Mouse (Mus musculus) thymus, postnatal 4 days (tissue): ENCODE results near the gene Tpk1.

Experiments used
- DNase-seq: peaks from one replicate; pipeline ENCODE4 v3.0.0; 2021

Gene Tpk1

DNA sequence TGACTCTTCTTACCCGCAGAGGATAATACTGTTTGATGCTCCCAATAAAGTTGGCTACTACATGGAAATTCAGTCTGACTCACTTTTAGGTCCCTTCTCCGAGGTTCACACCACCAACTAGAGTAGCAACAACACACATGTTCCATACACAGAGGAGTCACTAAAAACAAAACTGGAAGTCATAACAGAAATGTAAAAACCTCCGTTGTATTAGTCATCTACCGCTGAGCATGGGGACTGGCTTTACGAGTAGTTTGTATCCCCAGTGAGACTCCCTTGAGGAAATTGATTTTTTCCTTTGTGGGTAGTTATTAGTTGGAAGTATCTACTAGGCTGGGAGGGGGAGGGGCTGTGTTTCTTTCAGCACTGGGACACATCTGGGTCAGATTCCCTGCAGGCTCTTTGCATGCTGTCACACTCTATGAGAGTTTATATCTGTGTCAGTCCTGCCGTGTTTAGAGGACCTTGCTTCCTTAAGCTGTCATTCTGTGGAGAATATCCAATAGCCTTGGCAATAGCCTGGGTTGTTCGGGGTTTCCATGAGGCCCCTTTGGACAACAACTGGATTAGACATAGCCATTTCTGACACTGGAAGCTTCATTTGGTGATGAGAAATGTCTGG is 245.6 kb downstream of the Tpk1 start:
- DNase-seq, result no peak

DNA sequence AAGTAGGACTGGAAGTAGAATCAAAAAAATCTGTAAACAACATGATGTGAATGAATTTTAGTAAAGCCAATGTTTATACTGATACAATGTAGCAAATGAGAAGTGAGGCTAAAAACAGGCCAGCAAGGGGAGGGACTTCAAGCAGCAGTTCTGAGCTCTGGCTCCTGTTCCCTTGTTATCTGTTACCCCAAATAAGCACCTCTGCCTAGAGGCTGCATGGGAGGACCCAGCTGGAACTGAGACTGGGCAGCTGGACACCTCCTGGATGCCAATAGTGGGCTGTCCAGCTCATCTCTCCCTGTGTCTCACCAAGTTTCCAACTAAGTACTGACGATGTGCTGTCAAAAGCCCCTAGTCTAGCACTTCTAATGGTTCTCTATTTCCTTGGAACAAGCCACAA is 257.1 kb downstream of the Tpk1 start:
- DNase-seq, result no peak

DNA sequence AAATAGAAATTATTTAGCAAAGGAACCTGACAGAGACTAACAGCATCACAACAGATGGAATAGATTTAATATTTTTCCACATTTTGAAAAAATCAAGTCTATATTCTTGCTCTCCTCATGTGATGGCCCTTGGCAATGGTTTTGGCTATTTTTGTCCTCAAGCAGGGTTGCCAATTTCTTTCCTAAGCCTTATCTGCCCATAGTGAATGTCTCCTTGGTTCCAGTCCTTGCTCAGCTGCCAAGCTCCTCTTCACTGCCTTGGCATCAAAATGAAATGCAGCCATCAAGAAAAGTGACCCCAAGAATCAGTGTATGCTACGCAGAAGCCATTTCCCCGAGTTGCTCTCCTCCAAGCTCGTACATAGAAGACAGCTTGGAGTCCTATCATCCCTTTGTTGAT is 263.0 kb downstream of the Tpk1 start:
- no peak for DNase-seq

DNA sequence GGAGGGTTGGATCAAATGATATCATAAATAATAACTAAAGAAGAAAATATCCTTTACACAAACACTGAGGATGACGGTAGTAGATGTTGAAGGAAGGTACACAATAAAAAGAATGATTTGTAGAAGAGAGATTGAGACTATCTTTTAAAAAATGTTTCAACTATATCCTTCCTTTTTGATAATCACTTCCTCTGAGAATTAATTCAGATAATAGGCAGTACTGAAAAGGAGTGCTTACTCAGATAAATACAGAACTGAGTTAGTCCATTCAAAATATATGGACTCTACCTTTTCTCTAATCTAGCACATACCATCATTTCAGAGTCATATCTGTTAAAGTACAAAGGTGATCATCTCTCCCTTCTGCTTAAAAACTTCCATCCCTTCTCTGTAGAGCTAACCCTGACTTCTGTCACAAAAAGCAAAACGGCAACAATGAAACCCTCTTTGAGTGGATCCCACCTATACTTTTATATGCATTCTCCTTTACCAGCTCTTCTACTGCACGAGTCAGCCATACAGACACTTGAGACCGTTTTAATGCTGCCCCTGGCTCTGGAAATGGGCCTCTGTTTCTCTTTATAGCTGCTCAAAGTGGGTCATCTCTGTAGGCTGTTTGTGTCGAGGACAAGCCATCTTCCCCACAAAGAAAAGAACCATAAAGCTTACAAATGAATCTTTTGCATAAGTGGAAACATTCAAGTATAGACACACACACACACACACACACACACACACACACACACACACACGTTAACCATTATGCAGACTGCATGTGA is 263.7 kb downstream of the Tpk1 start:
- no peak for DNase-seq

DNA sequence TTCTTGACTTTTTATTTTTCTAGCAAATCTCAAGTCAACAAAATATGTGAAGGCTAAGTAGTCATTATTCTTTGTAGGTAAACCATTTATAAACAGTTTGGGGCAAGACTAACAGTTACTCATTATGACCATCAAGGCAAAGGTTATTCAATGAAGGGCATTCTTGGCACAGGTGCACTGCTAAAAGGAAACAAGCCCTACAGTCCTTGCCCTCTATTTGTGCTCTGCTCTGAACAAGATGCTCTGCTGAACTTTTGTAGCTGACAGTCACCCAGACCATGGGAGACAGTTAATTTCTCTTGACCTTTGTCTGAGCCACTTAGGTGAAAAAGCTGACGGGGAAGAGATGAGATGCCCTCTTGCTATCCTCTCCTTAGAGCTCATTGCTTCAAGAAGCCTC is 269.7 kb downstream of the Tpk1 start:
- DNase-seq, result no peak

DNA sequence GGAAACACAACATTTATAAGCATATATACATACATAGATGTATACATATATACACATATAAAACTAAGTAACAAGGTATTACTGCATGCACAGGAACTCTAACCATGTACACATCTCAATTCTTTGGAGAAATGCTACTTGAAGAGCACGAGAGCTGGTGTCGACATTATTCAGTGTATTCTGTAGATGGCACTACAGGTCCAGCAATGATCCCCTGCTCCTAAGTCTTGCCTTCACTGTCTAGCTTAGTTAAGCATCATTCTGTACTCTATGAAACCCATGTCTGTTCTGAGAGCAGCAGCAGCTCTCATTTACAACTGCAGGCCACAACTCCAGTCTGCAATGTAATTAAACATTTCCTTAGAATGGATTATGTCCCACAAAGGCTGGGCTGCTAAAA is 270.5 kb downstream of the Tpk1 start:
- DNase-seq, result no peak

DNA sequence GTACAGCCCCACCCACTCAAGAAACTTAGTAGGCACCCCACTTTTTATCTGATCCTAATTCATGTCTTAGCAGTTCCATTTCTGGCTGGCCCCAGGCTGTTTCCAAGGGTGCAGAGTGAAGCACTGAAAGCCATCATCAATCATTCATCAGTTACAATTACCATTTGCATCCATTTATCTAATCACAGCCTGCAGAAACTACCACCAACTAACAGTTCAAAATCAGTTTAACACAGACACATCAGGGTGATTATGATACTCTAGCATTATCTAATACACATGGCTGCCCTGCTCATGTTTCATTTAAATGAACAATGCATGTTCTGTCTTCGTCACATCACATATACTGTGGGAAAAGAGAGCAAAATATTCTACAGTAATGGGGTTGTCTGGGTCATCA is 274.7 kb downstream of the Tpk1 start:
- no peak for DNase-seq

DNA sequence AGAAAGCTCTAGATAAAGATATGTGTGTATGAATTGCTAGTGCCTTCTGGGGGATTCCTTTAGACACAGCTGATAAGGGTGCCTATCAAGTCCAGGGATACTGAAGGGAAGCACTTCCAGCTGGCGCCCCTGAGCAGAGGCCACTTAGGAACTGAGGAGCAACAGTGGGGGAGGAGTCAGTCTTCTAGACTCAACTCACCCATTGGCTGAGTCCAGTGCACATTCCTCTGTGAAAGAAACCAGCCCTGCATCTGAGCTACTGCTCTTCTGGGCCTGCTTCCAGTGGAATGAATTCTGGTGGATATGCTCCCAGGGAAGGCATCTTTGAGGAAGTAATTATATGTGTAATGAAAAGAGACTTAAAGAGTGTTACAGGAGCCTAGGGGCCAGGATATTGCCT is 278.8 kb downstream of the Tpk1 start:
- DNase-seq, result no peak

DNA sequence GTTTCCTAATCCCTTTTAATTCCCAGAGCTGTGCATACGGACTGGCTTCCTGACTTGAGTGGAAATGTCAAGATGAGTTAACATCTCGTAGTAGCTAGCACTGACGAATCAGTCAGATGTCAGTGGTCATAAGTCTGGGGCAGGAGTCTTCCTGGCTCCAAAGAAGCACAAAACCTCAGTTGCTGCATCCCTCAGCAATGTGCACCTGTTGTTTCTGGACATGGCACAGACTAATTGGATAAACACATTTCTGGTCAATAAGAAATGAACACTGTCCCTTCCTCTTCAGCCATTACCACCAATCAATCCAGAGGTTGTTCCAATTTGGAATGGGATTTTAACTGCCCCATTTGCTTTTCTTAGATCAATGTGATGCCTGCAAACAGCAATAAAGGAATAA is 281.2 kb downstream of the Tpk1 start:
- no peak for DNase-seq

DNA sequence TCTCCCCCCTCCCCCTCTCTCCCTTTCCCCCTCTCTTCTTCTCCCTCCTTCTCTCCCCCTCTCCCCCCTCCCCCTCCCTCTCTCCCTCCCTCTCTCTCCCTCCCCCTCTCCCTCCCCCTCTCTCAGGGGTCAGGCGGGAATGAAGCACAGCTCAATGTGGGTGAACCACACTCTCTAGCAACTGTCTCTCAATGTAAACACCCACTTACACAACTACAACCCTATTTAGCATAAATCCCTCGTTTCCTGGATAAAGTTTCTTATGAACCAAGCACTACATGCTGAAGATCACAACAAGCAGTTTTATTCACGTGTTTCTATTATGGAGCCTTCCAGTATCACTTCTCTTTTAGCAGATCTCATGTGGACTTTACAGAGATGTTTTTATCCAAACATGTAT is 281.8 kb downstream of the Tpk1 start:
- no peak for DNase-seq

DNA sequence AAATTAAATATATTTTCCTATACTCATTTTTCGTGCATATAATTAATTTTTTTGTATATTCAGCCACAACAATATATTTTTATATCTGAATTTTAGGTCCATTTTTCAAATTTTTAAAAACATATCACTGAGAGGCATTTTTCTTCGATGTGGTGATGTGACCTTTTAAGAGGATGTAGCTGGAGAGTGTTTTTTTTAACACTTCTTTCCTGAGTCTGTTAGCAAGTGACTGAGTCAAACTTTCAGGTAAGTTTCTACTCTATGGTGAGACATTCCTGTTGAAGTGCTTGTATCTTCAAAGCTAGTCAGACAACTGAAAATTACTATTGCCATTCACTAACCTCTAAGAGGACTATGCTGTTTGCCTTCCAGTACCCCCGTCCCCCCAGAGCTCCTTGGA is 283.3 kb downstream of the Tpk1 start:
- no peak for DNase-seq

DNA sequence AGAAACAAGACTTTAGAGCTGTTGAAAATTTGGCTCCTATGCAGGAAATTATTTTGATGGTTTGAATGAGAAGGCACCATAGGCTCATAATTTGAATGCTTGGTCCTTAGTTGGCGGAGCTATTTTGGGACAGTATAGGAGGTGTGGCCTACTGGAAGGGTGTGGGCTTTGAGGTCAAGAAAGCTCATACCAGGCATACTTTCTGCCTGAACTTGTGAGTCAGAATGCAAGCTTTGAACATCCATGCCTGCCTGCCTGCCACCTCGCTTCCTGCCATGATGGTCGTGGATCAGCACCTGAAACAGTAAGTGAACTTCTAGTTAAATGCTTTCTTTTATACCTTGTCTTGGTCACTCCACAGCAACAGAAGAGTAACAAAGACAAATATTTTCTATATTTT is 283.8 kb downstream of the Tpk1 start:
- DNase-seq, result no peak

DNA sequence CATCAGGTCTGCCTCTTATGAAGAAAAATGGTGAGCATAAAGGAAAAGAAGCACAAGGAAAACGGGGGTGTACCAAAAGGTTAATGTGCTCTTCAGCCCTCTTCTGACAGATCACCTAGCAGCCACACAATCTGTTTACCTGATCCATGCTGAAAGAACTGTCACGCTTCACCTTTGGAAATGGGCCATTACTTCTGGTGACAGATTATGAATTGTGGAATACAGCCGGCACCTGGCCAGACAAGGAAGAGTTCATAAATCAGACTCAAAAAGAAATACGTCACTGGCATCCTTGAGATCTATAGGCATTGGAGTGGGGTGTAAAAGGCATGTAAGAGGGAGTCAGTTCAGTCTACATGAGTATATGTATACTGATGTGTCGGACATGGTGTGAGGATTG is 292.9 kb downstream of the Tpk1 start:
- DNase-seq, result no peak

DNA sequence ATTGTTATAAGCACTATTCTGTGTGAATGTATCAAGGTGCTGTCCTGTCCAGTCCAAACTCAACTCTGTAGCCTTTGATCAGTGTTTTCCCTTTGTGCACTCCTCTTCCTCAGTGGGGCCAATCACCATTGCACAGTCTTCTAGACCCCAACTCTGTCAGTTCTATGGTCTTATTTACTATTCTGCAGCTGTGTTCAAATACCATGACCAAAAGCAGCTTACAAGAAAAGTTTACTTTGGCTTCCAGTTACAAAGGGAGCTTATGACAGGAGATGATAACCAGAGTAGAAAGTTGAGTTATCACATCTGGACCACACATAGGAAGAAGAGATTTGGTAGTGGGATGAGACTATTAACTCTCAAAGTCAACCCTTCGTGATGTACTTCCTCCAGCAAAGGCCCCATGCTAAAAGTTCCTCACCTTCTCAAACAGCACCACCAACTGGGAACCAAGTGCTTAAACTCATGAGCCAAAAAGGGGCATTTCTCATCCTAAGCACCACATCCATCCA is 298.6 kb downstream of the Tpk1 start:
- no peak for DNase-seq

DNA sequence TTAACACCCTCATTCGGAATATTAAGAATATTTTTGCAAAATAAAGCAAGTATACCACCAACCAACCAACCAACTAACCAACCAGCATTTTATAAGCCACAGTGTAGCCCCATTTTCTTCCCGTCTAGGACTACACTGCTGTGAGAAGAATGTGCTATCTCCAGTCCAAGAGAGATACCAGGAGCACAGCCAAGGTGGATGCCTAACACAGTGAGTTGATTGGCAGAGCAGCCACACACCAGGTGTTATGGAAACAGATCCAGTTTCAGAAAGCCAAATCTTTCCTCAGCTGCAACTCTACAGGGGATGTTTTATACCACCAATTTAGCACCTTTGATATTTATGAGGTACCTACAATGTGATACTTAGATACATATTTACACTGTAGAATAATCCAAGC is 299.1 kb downstream of the Tpk1 start:
- no peak for DNase-seq

DNA sequence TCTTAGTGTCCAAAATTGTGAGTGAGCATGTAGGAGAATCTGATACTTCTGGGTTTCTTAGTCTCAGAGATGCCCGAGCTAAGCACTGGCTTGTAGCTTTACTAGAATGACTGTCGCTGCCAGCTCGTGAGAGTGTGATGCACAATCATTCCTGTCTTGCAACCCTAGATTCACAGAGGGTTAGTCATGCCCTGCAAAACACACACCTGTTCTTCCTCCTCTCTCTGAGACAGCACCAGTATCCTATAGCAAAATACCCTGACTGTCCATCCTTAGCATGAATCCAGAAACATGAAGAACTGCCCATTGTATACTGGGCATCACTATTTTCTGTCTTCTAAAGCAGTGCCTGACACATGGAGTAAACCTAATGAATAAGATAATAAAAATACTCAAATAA is 302.2 kb downstream of the Tpk1 start:
- no peak for DNase-seq

DNA sequence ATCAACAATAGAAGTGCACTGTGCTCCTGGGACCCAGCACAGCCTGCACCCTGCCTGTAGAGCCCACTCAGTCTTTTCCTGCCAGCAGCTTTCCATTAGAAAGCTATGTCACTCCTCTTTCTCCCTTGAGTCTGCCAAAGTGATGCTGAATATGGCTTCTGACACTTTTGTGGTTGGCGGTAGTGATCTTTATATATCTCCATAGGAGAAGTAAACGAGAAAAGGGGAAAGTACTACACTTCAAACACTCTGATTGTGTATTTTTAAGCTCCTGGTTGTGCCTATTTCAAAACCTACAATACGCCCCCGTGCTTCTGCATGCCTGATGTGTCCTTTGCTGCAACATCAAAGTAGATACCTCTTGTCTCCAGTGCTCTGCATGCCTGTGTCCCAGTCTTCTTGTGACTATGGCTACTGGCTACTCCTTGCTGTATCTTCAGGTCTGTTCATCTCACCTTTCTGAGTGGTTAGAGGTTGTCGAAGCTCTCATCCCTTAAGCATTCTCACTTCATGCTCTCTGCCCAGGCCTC is 302.7 kb downstream of the Tpk1 start:
- no peak for DNase-seq

DNA sequence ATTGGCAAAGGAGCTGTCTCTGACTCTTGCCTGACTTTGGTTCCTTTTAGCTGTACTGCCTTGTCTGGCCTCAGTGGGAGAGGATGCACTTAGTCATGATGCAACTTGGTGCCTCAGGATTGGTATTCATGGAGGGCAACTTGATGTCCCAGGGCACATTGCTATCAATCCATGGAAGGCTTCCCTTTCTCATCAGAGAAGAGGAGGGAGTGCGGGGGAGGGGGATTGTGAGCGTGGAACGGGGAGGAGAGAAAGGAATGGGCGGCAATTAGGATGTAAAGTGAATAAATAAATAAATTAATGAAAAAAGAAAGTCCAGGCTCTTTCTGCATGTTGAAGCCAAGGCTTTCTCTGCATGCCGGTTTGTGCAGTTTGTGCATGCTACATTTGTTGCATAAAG is 304.8 kb downstream of the Tpk1 start:
- no peak for DNase-seq

DNA sequence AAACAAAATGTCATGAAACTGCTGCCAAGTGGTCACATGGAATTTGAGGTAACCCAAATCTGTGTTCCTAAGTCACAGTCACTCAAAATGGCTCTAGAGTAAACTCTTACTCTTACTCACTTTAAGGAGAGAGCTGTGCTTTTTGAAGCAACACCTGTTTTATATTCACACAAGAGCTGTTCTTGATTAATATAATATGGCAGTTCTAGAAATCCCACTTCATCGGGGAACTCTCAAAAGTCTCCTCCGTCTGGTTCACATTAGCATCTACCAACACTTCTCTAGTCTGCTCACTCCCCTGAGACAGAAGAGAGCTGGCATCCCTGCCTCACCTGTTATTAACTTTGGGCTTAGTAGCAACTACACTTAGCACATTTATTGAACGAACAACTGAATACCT is 305.9 kb downstream of the Tpk1 start:
- no peak for DNase-seq

DNA sequence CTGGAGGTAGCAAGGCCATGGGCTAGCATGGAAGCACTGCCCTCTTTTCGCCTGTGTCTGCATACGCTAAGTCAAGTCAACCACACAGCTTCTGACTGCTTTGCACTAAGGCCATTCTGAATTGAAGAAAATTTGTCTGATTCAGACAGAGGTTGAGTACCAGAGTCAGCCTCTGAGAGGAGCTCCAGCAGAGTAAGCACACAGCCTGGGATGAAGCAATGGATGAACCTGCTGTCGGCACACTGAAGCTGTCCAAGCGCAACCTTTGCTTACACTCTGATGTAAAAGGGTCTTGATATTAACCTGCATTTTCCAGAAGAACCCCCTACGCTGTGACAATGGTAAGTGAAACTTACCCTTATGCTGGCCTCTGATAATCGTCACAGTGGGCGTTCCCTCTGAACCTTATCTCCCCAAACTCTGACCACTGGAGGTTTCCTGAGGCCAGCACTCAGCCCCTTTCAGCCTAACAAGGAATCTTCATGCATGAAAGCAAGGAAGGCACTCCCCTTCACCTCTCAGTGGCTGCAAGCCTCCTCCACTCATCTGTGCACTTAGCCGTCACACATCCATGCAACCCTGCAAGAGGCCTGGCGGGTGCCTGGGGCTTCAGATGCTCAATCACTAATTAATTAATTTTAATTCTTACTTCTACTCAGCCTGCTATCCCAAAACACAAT is 311.4 kb downstream of the Tpk1 start:
- DNase-seq, result no peak

DNA sequence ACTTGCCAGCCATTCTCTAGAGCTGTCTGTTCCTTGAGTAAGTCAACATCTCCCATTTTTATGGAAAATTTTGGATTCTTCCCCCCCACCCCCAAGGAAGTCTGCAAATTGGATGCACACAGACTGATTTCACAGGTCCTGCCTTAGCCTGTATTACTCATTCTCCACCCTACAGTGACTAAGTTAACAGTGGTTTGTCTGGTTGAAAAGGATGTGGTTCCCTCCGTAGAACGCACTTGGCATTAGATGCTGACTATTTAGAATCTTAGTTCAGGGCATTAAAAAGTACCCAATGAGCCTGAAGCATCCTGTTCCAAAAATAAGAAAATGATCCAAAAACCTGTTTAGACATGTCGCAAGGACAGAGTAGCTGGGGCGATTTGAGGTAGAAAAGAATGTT is 312.6 kb downstream of the Tpk1 start:
- DNase-seq, result no peak

DNA sequence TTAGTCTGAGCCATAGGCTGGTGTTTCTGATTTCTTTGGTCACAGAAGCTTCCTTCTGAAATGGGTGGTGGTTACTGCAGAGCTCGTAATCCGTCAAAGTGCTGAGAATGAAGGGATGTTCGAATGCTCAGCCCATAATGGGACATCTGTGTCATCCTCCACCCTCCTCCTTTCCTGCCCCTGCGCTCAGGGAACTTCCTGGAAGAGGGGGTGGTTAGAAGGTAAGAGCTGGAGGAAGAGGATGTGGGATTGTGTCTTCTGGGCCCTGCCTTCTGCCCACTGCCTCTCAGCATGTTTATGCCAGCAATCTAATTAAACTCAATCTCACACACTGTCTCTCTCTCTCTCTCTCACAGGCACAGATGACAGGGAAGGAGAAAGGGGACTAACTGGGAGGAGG is 317.0 kb downstream of the Tpk1 start:
- DNase-seq, result no peak

DNA sequence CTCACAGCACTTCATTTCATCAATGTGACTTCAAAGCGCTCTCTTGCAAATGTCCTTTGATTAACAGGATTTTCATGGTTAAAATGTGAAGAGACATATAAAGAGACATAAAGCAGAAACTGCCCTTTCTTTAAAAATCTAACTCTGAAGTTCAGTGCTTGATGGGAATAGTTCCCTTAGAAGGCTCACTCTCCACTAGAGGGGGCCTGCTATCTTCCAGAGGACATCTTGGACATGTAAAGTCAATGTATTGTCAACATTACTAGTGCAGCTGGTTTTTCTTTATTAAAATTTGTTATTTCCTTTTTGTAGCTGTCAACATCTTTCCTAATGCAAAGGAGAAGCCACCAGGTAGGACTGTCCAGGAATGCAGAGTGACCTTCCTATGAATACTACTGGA is 318.4 kb downstream of the Tpk1 start:
- no peak for DNase-seq

DNA sequence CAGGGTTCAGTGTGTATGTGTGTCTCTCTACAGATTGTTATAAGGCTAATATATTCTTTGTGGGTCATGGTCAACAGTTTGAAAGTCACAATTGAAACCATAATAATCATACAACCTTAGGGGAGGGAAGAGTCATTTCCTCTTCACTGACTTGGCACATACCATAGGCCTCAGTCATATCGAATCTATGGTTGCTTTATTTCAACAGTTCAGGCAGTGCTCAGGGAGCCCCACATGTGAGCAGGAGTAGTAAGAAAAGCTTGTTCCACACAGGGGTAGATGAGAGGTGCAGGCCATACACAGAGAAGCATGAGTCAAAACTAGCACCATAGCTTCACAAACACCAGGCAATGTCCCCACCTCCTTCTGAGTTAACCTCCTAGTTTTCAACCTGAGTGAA is 323.1 kb downstream of the Tpk1 start:
- no peak for DNase-seq
